Mouse (Mus musculus) T-cell, adult 2 months (primary cell): ENCODE data around the gene Elmo3.

ENCODE experiments used
- DNase-seq: peaks from one replicate; pipeline ENCODE4 v3.0.0; 2022; ENCODE audit warnings: low spot score

Elmo3 gene

DNA sequence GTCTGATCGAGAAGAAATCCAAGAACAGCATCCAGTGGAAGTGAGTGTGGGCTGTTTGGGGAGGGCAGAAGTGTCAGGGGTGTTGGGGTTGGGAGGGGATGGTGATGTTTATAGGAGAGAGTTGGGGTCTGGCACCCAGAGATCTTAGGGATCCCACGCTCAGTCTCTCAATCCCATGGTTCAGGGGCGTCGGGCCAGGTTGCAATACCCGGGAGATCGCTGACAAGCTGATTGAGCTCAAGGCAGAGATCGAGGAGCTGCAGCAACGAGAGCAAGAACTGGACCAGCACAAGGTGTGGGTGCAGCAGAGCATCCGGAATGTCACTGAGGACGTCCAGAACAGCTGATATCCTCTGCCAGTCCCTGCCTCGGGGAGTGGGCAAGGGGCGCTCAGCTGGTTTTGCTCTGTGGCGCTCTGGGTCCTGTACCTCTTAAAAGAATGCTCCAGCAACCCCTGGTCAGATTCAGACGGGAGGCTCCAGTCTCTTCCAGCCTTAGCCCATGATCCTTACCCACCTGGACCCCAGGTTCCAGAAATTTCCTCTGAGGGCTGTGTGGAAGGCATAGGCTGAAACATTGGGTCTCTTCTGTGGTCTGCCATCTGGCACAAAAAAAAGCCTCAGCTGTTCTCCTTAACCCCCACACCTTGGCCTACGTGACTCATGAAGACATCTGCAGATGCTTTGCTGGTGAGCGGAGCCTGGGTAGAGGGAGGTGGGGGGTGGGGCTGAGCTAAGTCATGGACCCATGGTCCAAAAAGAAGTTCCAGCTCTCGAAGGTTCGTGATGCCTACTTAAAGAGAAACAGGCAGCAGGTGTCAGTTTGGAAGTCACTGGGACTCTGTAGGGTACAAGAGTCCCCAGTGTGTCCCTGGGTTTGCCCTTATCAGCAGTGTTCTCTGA is 6.8 kb upstream of the Elmo3 start:
- DNase-seq = no peak

DNA sequence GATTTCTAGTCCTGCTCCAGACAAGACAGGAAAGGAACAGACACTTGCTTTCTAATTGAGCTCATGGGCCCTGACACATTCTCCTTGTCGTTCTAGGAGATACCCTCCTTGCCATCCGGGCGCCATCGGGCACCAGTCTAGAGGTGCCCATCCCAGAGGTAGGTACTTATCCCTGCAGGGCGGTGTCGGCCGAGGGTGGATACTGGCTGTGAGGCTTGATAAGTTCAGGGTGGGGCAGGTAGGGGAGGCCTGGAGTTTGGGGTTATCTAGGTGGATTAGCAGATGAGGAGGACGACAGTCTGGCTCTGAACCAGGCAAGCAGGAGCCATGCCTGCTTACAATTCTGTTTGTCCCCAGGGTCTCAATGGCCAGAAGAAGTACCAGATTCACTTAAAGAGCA is 5.4 kb upstream of the Elmo3 start:
- no peak for DNase-seq

DNA sequence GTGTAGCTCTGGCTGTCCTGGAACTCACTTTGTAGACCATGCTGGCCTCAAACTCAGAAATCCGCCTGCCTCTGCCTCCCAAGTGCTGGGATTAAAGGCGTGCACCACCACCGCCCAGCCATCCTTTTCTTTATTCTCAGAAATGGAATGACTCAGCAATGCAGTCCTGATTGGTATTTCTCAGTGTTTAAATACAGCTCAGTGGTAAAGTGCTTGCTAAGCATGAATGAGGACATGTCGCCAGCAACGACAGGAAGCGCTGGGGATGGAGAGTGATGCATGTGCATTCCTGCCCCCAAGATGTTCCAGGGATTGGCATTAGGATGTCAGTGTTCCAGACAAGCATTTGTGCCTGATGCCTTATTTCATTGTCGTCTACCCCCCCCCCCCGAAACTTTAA is 2.0 kb upstream of the Elmo3 start:
- no peak for DNase-seq

DNA sequence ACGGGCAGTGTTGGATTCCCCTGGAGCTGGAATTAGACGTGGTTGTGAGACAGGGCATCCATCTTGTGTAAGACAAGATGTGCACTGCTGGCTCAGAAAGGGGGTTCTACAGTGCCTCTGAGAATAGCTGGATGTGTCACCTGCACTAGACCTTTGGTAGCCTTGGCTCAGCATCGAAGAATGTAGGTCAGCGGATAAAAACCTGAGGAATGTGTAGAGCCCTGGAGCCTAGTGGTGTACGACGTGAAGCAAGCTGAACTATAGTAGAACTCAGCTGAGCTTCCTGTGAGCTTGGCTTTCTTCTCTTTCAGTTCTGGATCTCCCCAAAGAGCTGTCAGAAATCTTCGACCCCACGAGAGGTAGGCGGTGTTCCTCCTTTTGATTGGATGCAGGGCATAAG is 1.5 kb upstream of the Elmo3 start:
- no peak for DNase-seq

DNA sequence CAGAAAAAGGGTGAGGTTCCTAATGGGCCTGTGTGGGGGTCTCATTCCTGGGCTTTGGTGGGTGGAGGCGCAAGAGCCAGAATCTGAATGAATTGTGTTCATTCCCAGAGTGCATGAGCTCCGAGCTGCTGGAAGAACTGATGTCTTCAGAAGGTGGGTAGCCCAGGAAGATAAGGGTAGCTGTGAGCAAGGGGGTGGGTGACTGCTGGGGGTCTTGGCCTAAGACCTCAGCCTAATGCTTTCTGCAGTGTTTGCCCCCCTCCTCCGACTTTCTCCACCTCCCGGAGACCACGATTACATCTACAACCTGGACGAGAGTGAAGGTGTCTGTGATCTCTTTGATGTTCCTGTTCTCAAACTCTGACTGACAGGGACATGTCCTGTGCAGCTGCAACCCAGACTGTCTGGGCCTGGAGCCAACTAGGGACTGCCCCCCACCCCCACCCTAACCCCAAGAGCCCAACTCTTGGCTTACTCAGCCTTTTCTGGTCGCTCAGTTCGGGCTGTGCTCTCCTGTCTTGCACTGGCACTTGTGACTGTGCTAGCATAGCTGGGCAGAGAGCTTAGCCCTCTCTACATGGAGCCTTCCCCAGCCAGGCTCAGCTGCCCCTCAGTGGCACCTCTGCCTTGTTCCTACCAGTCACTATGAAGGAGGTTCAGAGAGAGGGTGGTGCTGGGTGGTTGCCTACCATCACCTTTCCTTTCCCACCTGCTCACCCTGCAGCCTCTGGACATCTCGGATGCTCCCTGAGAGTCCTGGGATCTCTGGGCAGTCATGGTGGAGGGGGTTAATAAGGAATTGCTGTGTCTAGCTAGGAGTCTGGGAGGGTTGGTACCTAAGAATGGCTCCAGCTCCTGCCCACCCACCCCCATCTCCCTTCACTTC is 833 bp upstream of the Elmo3 start:
- no peak for DNase-seq

DNA sequence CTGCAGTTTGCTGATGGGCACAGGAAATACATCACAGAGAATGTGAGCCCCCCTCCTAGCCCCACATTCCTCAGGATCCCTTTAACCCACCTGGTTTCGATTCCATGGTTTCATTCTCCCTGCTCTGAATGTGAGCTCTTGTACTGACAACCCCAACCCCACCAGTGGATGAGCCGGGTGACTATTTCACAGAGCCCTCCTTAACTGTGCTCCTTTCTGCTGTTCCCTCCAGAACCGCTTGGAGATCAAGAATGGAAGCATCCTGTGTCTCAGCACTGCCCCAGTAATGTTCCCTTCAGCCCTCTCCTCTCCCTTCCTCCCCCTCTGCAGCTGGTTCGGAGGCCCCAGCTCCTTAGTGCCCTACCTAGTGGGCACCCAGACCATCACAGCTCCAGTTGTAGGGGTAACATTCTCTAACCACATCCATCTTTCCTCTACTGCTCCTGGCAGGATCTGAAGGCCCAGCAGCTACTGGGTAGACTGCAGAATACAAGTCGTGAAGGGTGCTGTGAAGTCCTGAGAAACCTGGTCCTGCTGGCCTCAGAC is 818 bp downstream of the Elmo3 start:
- DNase-seq = no peak

DNA sequence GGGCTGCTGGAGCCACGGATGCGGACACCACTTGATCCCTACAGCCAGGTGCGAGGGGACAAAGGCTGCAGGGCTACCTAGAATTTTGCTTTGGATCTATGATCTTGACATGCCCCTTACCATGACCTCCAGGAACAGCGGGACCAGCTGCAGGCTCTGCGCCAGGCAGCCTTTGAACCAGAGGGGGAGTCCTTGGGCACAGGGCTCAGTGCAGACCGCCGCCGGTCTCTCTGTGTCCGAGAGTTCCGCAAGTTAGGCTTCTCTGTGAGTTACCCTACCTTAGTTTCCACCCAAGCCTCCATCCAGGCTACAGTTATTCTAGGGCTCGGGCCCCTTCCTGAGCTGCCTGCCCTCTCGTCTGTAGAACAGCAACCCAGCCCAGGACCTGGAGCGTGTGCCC is 2.3 kb downstream of the Elmo3 start:
- no peak for DNase-seq

DNA sequence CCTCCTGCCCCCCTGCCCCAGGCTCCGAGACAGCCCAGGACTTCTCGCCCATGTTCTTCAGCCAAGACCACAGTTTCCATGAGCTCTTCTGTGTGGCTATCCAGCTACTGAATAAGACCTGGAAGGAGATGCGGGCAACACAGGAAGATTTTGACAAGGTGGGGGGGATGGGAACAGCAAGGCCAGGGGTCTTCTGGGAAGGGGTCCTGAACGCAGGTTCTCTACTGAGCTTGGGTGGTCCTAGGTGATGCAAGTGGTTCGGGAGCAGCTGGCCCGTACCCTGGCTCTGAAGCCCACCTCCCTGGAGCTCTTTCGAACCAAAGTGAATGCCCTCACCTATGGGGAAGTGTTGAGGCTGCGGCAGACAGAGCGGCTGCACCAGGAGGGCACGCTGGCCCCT is 3.0 kb downstream of the Elmo3 start:
- no peak for DNase-seq

DNA sequence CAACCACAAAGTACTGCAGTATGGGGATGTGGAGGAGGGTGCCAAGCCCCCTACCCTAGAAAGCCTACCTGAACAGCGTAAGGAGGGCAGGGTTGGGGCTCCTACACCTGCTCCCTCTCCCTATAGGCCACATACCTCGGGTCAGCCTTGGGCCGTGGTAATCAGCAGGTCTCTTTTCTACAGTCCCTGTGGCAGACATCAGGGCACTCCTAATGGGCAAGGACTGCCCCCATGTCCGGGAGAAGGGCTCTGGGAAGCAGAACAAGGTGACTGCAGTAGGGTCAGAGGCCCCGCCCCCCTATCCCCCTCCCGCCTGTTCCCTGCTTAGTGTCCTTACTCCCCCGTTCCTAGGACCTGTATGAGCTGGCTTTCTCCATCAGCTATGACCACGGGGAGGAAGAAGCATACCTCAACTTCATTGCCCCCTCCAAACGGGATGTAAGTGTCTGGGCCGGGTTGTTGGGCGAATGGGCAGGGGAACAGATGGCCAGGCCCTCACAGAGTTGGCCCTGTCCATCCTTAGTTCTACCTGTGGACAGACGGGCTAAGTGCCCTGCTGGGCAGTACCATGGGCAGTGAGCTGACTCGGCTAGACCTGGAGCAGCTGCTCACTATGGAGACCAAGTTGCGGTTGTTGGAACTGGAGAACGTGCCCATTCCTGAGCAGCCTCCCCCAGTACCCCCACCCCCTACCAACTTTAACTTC is 3.9 kb downstream of the Elmo3 start:
- DNase-seq = no peak

DNA sequence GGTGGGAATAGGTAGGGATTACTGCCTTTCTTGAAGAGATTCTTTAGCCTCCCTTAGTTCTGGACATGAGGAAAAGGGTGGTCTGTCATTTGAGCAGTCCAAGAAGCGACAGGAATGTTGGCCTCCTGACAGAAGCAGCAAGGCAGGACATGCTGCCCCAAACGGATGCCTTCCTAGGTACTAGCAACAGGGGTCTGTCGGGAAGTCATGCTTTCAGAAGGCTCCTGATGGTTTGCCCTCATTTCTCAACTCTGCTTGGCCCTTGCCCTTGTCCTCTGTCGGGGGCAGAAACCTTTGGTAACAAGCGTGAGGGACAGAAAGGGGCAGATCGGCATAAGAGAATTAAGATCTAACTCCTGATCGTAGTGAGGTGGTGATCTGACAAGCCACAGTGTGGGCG is 4.7 kb downstream of the Elmo3 start:
- DNase-seq = no peak

DNA sequence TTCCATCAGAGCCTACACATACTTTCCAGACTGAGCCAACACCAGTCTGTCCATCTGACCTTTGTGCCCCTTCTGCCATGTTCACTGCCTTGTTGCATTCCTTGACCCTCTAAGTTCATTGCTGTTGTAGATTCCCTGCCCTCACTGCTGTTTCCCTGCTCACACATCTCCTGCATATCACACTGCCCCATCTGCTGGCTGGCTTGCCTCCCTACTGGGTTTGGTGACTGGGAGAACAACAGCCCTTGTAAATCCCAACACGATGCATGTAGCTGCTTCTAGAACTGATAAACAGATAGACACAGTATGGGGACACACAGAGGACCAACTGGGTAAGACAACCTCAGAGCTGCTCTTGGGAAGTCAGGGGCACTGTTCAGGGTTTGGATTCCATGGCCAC is 6.3 kb downstream of the Elmo3 start:
- DNase-seq = no peak

DNA sequence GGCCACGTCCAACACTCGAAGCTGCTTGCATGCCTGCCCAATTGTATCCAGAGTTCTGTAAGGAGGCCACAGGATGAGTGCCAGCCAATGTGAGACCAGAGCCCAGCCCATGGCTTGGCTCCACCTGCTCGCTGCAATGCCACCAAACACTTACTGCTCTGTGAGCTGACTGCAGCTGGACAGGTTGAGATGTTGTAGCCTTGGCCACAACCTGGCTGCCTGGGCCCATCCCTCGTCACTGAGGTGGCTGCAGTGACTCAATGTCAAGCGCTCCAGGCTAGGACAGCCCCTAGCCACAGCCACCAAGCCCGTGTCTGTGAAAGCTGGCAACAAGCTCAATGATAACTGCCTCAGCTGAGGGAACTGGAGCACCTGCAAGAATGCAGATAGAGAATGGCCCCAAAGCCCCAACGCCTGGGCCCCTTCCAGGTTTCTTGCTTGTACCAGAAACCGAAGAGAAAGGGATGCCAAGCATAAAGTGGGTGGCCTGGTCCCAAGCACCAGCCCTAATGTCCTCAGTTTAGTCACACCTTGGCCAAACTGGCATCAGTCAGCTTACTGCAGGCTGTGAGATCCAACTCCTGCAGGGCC is 7.6 kb downstream of the Elmo3 start:
- DNase-seq = no peak

DNA sequence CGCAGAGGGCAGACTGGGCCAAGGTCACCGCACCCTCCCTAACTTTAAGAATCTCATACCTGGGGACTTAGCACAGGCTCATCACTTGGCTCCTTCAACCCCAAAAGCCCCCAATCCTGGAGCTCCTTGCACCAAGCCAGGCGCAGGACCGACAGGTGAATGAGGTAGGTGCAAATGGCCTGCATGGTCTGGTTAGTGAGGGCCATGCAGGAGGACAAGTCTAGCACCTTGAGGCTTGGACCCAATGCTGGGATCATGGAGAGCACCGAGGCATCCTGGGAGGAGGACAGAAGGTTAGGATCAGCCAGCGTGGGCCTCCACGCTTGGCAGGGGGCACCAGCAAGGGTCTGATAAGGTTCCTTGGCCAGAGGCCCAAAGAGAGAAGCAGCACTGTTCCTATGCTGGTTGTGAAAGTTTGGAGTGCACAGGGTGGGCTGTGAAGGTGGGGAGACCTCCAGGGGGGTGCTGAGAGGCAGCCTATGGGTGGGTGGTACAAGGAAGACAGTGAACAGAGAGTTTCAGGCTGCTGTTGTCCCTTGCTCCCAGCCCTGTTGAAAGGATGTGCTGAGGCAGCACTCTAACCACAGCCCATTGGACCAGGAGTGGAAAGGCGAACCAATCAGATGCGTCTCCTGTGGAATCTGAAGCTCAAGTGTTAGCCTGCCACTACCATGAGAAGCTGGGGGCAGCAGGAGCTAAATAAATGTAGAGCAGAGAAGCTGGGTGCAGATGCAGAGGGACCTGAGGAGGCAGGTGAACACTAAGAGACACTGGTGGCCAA is 8.4 kb downstream of the Elmo3 start:
- DNase-seq = no peak

DNA sequence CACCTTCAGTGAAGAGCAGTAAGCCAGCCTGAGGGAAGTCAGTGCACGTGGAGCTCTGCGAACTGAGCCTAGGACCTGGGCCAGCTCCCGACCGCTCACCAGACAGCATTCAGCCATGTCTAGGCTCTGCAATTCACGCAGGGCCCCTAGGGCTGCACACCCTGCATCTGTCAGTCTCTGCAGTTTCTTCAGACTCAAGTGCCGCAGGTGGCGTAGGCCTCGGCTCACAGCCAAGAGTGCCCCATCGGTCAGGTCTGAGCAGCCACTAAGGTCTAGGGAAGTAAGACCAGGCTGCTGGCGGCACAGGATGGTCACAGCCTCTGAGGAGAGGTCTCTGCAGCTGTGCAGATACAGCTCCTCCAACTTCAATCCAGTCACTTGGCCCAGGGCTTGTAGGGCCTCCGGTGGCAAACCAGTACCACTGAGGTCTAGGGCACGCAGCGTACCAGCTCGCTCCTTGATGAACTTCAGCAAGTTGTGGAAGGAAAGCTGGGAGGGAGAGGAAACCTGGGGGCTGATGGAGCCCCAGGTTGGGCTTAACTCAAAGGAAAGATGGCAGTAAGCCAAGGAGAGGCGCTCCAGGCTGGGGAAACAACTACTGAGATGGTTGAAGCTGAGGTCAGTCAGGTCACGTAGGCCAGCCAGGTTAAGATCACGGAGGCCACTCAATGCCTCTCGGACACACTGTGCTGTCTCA is 9.8 kb downstream of the Elmo3 start:
- DNase-seq = no peak

DNA sequence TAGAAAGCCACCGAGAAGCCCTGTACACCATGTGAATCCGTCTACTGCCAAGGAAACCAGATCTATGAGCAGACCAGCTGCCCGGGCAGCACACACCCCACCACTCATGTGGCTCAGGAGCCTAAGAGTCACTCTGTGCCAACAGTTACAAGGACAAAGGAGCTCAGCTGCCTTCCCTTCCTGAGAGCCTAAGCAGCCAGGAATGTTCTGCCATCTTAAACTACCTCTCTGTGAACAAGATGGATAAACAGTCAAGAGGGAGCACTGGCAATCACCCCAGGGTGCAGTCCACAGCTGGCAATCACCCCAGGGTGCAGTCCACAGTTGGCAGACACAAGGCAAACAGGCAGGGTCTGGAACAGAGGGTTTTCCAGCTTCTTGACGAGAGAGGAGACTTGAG is 12.5 kb downstream of the Elmo3 start:
- DNase-seq = no peak

DNA sequence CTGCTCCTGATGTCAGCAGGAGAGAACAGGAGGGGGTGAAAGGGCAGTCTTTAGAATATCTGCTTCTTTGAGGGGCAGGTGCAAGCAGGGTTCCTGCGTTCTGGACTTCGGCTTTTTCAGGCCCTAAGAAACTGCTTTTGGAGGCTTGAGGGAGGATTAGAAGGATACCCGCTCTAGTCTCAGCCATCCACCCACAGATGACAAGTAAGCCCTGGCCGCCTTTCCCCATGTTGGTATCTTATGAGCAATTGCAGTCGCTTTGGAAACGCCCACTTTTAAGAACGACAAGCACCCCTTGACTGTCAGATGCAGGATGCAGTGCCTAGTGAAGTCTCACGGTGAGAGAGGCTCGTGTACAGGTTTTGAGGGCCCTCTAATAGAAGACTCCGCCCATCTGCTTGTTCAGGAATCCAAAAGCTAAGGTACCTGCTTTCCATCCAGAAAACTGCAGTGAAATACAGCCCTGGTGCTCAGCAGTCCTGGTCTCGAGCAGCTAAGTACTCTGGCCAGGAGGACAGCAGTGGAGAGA is 13.3 kb downstream of the Elmo3 start:
- DNase-seq = no peak

DNA sequence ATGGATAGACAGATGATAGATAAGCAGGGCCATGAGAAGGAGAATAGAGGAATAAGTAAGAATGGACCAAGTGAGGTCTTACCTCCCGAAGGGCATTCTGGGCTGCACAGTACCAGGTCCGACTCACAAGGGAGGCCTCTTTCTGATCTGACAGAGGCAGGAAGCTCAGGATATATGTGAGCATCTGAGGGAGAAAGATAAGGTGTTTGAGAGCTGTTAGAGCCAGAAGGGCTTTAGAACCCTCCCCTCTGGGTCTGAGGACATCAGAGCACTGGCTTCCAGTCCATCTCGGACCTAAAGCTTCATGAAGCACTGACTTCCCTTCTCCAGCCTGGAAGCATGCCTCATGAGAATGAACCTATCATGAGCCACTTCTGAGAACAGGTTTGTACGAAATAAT is 17.8 kb downstream of the Elmo3 start:
- no peak for DNase-seq

DNA sequence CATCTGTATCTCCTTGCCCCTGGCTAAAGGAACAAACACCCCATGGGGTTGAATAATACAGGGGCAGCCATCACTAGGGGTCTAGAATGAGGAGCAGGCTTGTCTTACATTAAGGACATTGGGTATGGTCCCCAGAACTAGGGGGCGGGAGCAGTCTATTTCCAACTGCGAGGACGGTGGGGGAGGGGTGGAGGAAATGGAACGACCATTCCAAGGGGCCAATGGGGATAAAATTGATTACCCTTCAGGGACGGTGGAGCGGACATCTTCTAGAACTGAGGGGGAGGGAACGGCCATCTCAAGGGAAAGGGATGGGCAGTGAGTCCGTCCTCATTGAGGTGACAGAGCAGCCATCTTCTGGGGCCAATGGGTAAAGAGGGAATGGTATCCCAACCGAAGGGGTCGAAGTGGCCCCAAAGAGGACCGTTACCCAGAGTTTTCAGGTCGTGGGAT is 20.3 kb downstream of the Elmo3 start:
- no peak for DNase-seq

DNA sequence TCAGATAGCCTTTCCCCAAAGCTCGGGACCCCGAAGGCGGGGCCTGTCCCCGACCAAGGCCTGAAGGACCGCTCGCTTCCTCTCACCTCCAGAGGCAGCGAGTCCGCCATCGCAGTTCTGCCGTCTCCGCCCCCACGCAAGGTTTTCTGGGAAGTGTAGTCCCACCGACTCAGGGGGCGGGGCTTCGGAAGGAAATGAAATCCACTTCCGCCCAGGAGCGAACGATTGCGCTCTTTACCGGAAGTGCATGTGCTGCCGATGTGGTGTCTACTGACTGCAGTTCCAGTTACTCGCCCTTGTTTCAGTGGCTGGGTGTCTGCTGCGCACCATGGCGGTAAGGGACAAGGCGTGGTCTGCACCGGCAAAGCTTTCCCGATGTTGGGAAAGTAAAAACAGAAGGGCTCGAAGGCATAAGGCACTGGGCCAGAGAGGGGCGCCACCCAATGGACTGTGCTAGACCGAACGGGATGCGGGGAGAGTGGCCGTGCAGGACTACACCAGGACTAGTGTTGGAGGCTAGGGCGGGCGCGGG is 20.8 kb downstream of the Elmo3 start, which contains the start of the genes Lrrc29 and Tmem208:
TSS of gene Lrrc29 (minus strand) at position 138 of the 532 bp plus-strand sequence.
TSS of gene Tmem208 (plus strand) at position 214 of the 532 bp plus-strand sequence.
- DNase-seq = peak; percentile 97

DNA sequence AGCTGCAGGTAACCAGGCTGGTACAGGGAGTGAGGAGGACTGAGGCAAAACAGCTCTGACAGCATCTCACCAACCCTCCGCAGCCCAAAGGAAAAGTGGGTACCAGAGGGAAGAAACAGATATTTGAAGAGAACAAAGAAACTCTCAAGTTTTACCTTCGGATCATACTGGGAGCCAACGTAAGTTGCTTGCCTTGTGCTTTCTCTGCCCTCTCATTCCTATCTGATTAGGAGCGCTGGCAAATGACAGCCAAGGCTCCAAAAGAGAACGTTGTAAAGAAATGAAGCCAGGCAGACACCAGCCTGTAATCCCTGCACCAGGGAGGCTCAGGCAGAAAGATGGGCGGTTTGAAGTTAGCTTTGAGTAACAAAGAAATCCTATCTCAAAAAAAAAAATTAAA is 21.6 kb downstream of the Elmo3 start:
- no peak for DNase-seq
